Mouse (Mus musculus) liver, adult (tissue): ENCODE results near the gene Gm4353.

Source experiments
- GATA4 ChIP-seq: IDR thresholded peaks from 2 replicates; pipeline ENCODE4 v1.6.1; 2014; ENCODE audit warnings: mild to moderate bottlenecking, low read length; ENCODE audit not compliant: insufficient replicate concordance

Gm4353 gene

DNA sequence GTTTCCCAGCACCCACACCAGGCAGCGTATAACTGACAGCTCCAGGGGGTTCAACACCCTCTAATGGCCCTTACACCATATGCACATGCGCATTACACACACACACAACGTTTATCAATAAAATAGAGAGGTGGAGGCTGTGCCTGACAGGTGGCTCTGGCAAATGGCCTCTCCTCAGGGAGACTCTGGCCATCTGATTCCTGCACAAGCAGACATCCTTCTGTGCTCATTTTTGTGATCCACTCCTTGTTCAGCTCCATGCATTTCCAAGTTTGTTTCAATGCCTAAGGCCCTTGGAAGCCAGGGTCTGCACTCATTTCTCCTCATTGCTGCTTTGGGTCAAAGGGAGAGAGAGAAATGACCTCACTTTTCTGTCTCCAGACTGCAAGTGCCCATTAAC lies 26.2 kb upstream of the Gm4353 start:
- no peak for TF ChIP-seq GATA4

DNA sequence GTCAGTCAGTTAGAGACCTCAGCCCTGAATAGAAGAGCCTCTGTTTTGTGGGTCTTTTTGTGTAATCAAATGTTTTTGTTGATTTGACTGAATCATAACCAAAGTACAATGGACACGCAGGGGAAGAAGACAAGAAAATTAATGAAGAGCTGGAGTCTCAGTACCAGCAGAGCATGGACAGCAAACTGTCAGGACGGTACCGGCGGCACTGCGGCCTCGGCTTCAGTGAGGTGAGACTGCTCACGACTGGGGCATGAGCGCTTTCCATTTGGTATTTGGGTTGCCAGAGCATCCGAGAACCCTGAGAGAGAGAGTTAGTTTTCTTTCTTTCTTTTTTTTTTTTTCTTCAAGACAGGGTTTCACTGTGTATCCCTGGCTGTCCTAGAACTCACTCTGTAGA lies 18.7 kb upstream of the Gm4353 start:
- no peak for TF ChIP-seq GATA4

- TF ChIP-seq GATA4, result no peak
Measured at GRCm38 (mm10) chr7:116099952-116100528, 15.6 kb upstream of the Gm4353 start.

DNA sequence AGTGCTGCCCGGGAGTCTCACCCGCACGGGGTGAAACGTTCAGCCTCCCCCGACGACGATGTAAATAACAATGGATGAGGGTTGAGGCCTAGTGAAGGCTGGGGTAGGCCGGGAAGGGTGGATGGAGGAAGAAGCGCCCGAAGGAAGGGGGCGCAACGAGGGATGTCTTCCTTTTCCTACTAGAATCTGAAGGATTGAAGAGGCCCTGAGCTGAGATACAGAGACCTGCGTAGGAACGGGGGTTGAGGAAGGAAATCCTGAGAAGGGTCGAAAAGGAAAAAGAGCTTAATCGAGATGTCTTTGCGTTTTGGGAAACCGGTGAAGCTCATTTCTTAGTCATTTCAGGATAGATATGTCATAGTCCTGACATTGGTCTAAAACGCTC lies 9.0 kb upstream of the Gm4353 start:
- no peak for TF ChIP-seq GATA4

- TF ChIP-seq GATA4, result no peak; the same call in 1 of the 2 replicates
Measured at GRCm38 (mm10) chr7:116092710-116093465, 8.5 kb upstream of the Gm4353 start.

GRCm38 (mm10) chr7:116060739-116061138 lies 23.7 kb downstream of the Gm4353 start:
- no peak for TF ChIP-seq GATA4

GRCm38 (mm10) chr7:116040470-116041019 lies 43.9 kb downstream of the Gm4353 start:
- no peak for TF ChIP-seq GATA4

GRCm38 (mm10) chr7:116039538-116040466 lies 44.6 kb downstream of the Gm4353 start:
- TF ChIP-seq GATA4, result no peak

GRCm38 (mm10) chr7:116039196-116039537 lies 45.3 kb downstream of the Gm4353 start, which contains the start of gene 1110004F10Rik:
TSS of gene 1110004F10Rik (plus strand) at chr7:116039397.
- TF ChIP-seq GATA4, result no peak

- no peak for TF ChIP-seq GATA4
Measured at GRCm38 (mm10) chr7:116038511-116038910, 45.9 kb downstream of the Gm4353 start, which contains the start of gene Sox6. TSS of gene Sox6 (minus strand) at chr7:116038796.

- TF ChIP-seq GATA4, result no peak
Measured at GRCm38 (mm10) chr7:116038024-116038423, 46.4 kb downstream of the Gm4353 start.

DNA sequence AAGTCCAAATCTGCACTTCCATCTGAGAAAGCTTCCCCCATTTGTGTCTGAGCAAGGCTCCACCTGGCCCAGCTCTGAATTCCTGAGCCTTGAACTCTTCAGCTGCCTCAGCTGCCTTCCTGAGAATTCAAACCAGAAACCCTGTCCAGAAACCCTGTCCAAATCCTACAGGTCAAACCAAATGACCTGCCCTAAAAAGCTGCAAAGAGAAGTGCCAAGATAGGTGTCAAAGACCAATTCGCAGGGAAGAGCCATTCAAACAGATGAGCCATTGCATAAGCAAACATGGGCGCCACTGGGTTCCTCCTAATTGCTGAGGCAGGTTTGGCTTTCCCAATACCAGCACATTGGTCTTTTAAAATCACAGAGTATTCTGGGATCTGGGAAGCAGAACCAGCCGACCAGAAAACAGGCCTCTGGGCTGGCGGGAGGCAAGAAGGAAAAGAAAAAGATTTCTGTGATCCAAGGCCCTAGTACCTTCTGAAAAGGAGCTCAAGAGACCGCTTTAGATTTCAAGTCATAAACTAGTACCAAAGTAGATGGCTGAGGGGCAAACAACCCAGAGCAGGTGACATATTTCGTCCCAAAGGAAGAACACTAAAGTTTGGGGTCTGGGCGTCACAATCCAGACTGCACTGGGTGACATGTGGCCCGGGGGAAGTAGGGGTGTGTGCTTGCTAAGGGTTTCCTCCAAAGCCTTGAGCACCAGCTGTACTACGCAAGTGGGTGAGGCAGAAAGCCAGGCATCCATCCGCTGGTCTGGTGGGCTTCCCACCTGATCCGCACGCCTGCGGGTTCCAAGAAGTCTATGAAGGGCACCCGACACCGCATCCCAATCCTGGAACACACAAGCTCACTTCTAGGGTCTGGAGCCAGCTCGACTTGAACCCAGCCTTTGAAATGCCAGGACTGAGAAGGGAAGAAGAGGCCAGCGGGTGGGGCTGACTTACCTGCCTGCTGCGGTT lies 47.6 kb downstream of the Gm4353 start:
- TF ChIP-seq GATA4, result no peak

GRCm38 (mm10) chr7:116035504-116035903 lies 48.9 kb downstream of the Gm4353 start:
- no peak for TF ChIP-seq GATA4

- TF ChIP-seq GATA4, result no peak
Measured at GRCm38 (mm10) chr7:116034282-116034758, 50.1 kb downstream of the Gm4353 start.

DNA sequence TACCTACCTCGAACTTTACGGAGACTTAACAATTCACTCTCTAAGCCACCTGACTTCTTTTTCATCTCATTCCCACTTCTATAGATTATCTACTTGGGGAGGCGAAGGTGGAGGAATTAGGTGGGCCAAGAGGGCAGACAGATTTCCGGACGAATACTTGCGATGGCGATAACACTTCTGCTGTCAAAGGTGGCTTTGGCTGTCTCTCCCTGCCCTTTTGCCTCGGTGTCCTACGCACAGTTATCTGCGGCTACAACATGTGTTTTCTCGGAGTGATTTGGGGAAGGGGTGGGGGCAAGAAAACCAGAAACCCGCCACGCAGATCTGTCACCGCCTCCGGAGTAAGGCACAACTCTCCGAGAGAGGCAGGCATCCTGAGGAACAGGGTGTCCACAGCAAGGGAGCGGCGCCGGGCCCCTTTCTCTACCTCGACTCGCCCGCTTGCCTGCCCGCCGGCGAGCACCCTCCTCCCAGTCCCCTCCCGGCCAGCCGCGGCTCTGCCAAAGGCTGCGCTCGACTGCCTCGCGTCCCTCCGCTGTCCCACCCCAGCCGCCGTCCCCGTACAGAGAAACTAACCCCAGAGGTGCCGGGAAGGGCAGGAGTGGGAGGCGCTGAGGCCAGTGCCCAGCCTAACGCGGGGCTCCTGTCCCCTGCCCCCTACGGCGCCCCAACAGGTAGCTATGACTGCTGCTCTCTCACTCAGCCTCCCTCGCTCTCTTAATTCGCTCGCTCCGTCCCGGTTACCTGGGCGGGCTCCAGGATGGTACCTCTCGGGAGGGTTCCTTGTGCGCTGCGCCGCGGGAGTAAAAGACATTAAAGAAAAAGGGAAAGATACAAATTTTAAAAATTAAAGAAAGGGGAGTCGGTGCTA lies 50.8 kb downstream of the Gm4353 start:
- TF ChIP-seq GATA4, result no peak
